ENCODE assay signal across 8 mouse cellular contexts in genomic region chr5:121545793-121546529, GRCm38 (mm10). TPM values are rescaled to one million over a fixed set of nuclear protein-coding genes. Genes with fewer than 3 reads are reported as not detected.
DNase-seq lines count a peak whose midpoint lies in the region; ATAC-seq lines count a peak whose summit lies in the region.

Gene Mapkapk5 (minus strand): TSS chr5:121545905.

- H3K9me3 ChIP-seq in hindbrain, embryonic 11.5 days (ENCODE audit: control insufficient read depth, low read length), result no peaks in the 10 kb centered on the region

- H3K4me3 ChIP-seq in hindbrain, embryonic 11.5 days (ENCODE audit: low read depth, low read length), result peak within 1 kb of the TSS; percentile 100

- ATAC-seq in hindbrain, embryonic 11.5 days (ENCODE audit: low FRiP score), result peak; percentile 96

- H3K27ac ChIP-seq in hindbrain, embryonic 11.5 days (ENCODE audit: low read depth, low read length), result peak within 1 kb of the TSS; percentile 96

- no peaks in the 10 kb centered on the region for H3K36me3 ChIP-seq in hindbrain, embryonic 11.5 days (ENCODE audit: control insufficient read depth, insufficient read depth, low read length)

- peaks cover 4% of the 10 kb centered on the region; the same call in 1 of the 2 replicates for H3K4me1 ChIP-seq in hindbrain, embryonic 11.5 days (replicated peaks; ENCODE audit: control insufficient read depth, insufficient read depth, low read length)

- peak; percentile 97 for DNase-seq in MN1 (ENCODE audit: low spot score)
- peak; percentile 97 for DNase-seq in cerebellum, adult 9-10 months
- DNase-seq in frontal cortex, adult 2 months (ENCODE audit: extremely low spot score in 1 of 2, low spot score in 1 of 2), result peak; percentile 90 to 98
- peak; percentile 99 for DNase-seq in hindbrain, embryonic 11.5 days (ENCODE audit: low spot score)
- peak; percentile 98 to 99 for DNase-seq in layer of hippocampus, postnatal 10 days (ENCODE audit: low spot score in 2 of 2)
- peak; percentile 97 for DNase-seq in lung, postnatal 10 days
- peak; percentile 97 for DNase-seq in ovary, postnatal 36 days (ENCODE audit: low spot score)
- peak; percentile 98 for DNase-seq in thymus, postnatal 25 days

- 3% methylated on average over 39 of the region's 55 CpGs for WGBS in hindbrain, embryonic 11.5 days

- no peaks in the 10 kb centered on the region for H3K27me3 ChIP-seq in hindbrain, embryonic 11.5 days (ENCODE audit: control insufficient read depth, insufficient read depth, low read length)

- peak within 1 kb of the TSS; percentile 83 for H3K4me2 ChIP-seq in hindbrain, embryonic 11.5 days (replicated peaks; ENCODE audit: low read depth, low read length)

- peak within 1 kb of the TSS; percentile 90 for H3K9ac ChIP-seq in hindbrain, embryonic 11.5 days (ENCODE audit: low read depth, low read length)

RNA-seq across cellular contexts. Expression of gene Mapkapk5, which starts in this region (rescaled TPM):
- 107 and 118 TPM in 2 replicates for polyA plus RNA-seq in frontal cortex, adult 2 months (2012; rRNA removed)
- 61.8 and 66.5 TPM in 2 replicates for polyA plus RNA-seq in hindbrain, embryonic 11.5 days (2014; fragmentation: Nextera tagmentation; extraction: Ambion mirVana)
- total RNA-seq in layer of hippocampus, postnatal 10 days (2021), result 10 to 100 TPM; 78.4 to 84.6 TPM

Comparison
In these comparisons a context has a peak if more than half of its experiments do, and no peak if none do; other contexts are left out.
1. Peak in every context shown above with its lines: DNase-seq, ATAC-seq, H3K4me3 ChIP-seq and H3K27ac ChIP-seq.